Mouse (Mus musculus) heart, adult 2 months (tissue): Measurements from ENCODE around the gene Slc25a26. TPM values are rescaled to one million over a fixed set of nuclear protein-coding genes. Genes with fewer than 3 reads are reported as not detected.
"Not testable (repeated sequence)": the region's sequence is repeated elsewhere in the genome, so short reads cannot be mapped to it uniquely, and the experiment has no call there.

Source experiments
- DNase-seq, 2 experiments: peaks; one replicate each; pipeline ENCODE4 v3.0.0; 2021
- H3K27ac ChIP-seq: fragments of 200-600 bp; 2 replicates; pipeline ENCODE4 v1.8.1; 2022
- H3K27me3 ChIP-seq: fragments of 200-500 bp; 2 replicates; pipeline ENCODE4 v1.6.1; 2012; ENCODE audit warnings: mild to moderate bottlenecking, low read length, inconsistent platforms, mixed read lengths; ENCODE audit not compliant: control insufficient read depth, insufficient read depth
- H3K36me3 ChIP-seq: fragments of 200-500 bp; 2 replicates; pipeline ENCODE4 v1.6.1; 2012; ENCODE audit warnings: low read length, inconsistent platforms; ENCODE audit not compliant: control insufficient read depth, insufficient read depth
- H3K4me1 ChIP-seq: fragments of 200-500 bp; 2 replicates; pipeline ENCODE4 v1.6.1; 2011; ENCODE audit warnings: low read length; ENCODE audit not compliant: control insufficient read depth, insufficient read depth
- H3K4me3 ChIP-seq: fragments of 200-600 bp; 2 replicates; pipeline ENCODE4 v1.8.1; 2022
- H3K79me2 ChIP-seq: fragments of 200-500 bp; replicated peaks from 2 replicates; pipeline ENCODE4 v1.6.1; 2012; ENCODE audit warnings: mild to moderate bottlenecking, inconsistent platforms, low read length, moderate library complexity, mixed read lengths; ENCODE audit not compliant: control insufficient read depth, insufficient read depth
- H3K9ac ChIP-seq: fragments of 200-500 bp; 2 replicates; pipeline ENCODE4 v1.6.1; 2012; ENCODE audit warnings: low read depth, mild to moderate bottlenecking, control low read depth, inconsistent platforms, low read length, mixed read lengths
- CTCF ChIP-seq: fragments of 200-600 bp; IDR thresholded peaks from 2 replicates; pipeline ENCODE4 v1.8.1; 2022; ENCODE audit warnings: antibody characterized with exemption, mild to moderate bottlenecking, moderate library complexity
- EP300 ChIP-seq: fragments of 200-500 bp; IDR thresholded peaks from 2 replicates; pipeline ENCODE4 v1.6.1; 2011; ENCODE audit warnings: low read depth, low read length, control low read depth; ENCODE audit not compliant: insufficient read depth
- POLR2A ChIP-seq: fragments of 200-500 bp; IDR thresholded peaks from 2 replicates; pipeline ENCODE4 v1.6.1; 2011; ENCODE audit warnings: mild to moderate bottlenecking, low read depth, low read length, control low read depth; ENCODE audit not compliant: insufficient read depth
- WGBS: fragments of 180-500 bp; shearing (Covaris S2); methylation state at CpG from one replicate; pipeline ENCODE4 v1.1.7; 2018; 5-methylcytosine and 5-hydroxymethylcytosine counted together
- intact Hi-C: fragments of 180-260 bp; cut with DNase I; formaldehyde crosslinking; loops from one replicate; pipeline ENCODE4 v1.15.1; 2025
- polyA plus RNA-seq: library from polyadenylated mRNA; depleted of rRNA; stranded (reverse); fragments of >200 nt; gene quantifications from 2 replicates; pipeline ENCODE4 v1.2.3, GENCODE M21; 2012
- total RNA-seq, 2 experiments: library from RNA; stranded (reverse); gene quantifications; 2 replicates each; pipeline ENCODE4 v1.2.3; 2021

The Slc25a26 gene
- total and polyA plus RNA-seq, 3 experiments = 18.0 to 19.2 (median 18.7) TPM

DNA sequence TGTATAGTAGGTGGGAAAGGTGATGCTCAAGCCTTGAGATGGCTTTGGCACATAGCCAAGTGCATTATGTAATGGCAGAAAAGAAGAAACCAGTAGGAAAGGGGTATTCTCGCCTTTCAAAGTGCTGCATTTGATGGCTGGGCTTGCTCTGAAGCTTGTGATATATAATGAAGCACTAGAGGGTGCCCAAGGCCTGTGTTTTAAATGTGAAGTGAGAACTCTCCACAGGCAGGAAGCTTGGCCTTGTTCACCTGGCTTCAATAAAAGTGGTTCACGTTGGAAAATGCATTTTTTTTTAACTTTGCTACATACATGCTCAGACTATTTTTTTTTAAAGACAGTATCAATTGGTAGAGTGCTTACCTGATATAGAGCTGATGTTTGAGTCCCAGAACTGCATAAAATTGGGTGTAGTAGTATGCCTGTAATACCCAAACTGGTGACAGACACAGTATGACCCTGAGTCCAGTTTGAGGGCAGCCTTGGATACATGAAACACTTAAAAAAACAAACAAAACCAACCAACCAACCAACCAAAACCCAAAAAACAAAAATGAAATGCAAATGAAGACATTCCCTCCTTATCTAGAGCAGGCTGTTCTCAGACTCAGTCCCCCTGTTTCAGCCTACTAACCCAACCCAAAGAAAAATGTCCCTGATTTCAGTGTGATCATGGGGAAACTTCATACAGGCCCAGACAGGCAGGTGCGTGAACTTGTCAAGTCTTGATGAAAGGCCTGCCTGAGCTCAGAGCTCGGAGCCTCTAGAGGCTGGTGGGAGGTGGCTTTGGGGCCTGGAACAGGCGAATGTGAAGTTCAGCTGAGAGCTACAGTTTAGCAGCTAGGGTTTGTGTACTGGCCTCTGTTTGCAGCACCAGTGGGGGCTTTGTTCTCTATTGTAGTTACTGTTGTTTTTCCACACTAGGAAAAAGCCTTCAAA, 44.0 kb downstream of the Slc25a26 start:
- no peak overlapping the region for H3K27ac ChIP-seq
- no peak overlapping the region for H3K9ac ChIP-seq
- H3K4me3 ChIP-seq = no peak overlapping the region
- intact Hi-C loops = loop anchor here (1.0 to 5.0 kb wide), 3 partner anchors 58 to 443 kb away; no protein-coding TSS in a partner anchor
- no peaks in the 10 kb centered on the region for H3K4me1 ChIP-seq
- 0 out of 2 replicates have a peak, but pooled peaks have one; percentile 23 for TF ChIP-seq EP300
- TF ChIP-seq POLR2A = no peak
- TF ChIP-seq CTCF = peak; percentile 79
- H3K36me3 ChIP-seq = no peaks in the 10 kb centered on the region
- 60% methylated on average over 5 of the region's 5 CpGs for WGBS
- no peaks in the 10 kb centered on the region for H3K27me3 ChIP-seq
- peak; percentile 12 to 28 for DNase-seq
- no peaks in the 10 kb centered on the region for H3K79me2 ChIP-seq

DNA sequence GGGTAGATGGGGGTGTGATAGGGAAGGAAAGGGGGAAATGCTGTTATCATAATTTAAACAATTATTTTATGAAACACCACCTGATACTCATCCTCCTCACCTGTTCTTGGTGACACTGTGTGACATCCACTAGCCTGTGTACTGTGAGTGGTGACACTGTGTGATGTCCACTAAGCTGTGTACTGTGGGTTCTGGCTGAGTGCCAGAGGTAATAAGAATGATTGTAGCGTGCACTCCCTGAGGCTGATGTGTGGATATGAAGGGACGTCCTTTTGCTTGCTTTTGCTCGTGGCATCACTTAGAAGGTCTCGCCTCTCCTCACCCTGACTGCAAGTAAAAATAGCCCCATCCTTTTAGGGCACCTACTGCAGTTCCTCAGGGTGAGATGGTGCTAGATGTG, 47.1 kb downstream of the Slc25a26 start:
- H3K9ac ChIP-seq = no peak overlapping the region
- no peak overlapping the region for H3K27ac ChIP-seq
- H3K36me3 ChIP-seq = no peaks in the 10 kb centered on the region
- H3K79me2 ChIP-seq = no peaks in the 10 kb centered on the region
- H3K27me3 ChIP-seq = no peaks in the 10 kb centered on the region
- H3K4me3 ChIP-seq = no peak overlapping the region
- no peaks in the 10 kb centered on the region for H3K4me1 ChIP-seq
- DNase-seq = no peak
- TF ChIP-seq EP300 = no peak
- no peak for TF ChIP-seq CTCF
- TF ChIP-seq POLR2A = no peak
- 52% methylated on average over 4 of the region's 4 CpGs for WGBS
- intact Hi-C loops = loop anchor here (5.0 kb wide), 1 partner anchor 75 kb away; no protein-coding TSS in a partner anchor

DNA sequence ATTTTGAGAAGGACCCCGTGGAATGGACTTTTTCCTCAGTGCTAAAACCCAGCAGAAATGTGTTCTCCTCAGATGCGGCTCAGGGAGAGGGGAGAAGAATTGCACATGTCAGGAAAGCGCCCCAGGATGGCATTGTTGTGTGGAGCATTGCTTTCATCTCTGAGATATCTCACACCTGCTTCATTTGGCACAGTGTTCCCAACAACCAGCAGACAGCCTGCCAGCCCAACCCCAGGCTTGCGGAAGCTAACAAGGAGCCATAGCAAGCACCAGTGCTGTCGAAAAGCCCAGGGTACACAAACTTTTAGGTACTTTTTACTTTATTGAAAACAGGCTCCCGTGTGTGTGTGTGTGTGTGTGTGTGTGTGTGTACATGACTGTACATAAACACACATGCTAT, 50.2 kb downstream of the Slc25a26 start:
- no peaks in the 10 kb centered on the region for H3K4me1 ChIP-seq
- H3K4me3 ChIP-seq = no peak overlapping the region
- no peaks in the 10 kb centered on the region for H3K27me3 ChIP-seq
- H3K9ac ChIP-seq = no peak overlapping the region
- 83% methylated on average over 6 of the region's 6 CpGs for WGBS
- intact Hi-C loops = no loop called here
- no peak for DNase-seq
- H3K79me2 ChIP-seq = no peaks in the 10 kb centered on the region
- H3K27ac ChIP-seq = no peak overlapping the region
- TF ChIP-seq CTCF (no peak), EP300 (no peak), POLR2A (no peak)
- no peaks in the 10 kb centered on the region for H3K36me3 ChIP-seq

DNA sequence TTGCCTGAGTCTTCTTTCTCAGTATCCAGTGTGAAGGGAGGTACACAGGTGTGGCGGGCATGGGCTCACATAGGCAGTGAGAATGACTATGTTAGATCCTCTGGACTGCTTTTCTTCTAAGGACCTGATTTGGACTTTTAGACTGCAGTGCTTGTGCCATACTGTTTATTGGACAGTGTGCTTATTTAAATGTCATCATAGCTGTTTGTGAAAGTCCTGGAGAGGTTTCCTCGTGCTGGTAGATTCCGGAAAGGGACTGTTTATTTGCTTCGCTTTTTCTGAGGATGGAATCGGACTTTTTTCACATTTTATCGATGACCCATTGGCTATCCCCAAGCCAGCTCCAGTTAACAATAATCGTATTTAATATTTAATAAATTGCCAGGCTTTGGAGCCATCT, 50.7 kb downstream of the Slc25a26 start:
- Histone ChIP-seq H3K79me2 (no peaks in the 10 kb centered on the region), H3K9ac (no peak overlapping the region), H3K4me1 (no peaks in the 10 kb centered on the region), H3K4me3 (no peak overlapping the region), H3K27me3 (no peaks in the 10 kb centered on the region), H3K36me3 (no peaks in the 10 kb centered on the region), H3K27ac (no peak overlapping the region)
- no peak for DNase-seq
- 94% methylated on average over 7 of the region's 7 CpGs for WGBS
- intact Hi-C loops = no loop called here
- TF ChIP-seq EP300 (no peak), POLR2A (no peak), CTCF (no peak)

DNA sequence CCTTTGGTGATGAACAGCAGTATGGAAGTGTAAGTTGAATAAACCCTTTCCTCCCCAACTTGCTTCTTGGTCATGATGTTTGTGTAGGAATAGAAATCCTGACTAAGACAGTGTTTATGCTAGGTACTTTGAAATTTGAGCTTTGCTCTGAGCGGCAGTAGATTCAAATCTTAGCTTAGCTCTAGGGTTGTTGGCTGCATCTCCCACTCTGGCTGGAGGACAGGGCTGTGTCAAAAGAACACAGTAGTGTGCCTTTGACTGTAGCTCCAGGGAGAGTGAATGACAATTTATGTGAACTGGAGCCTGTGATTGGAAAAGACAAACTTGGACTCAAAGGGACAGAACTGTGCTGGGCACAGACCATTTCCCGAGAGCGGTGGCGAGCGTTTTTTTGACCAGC, 53.0 kb downstream of the Slc25a26 start:
- Histone ChIP-seq H3K4me3 (no peak overlapping the region), H3K27me3 (no peaks in the 10 kb centered on the region), H3K27ac (no peak overlapping the region), H3K4me1 (no peaks in the 10 kb centered on the region), H3K79me2 (no peaks in the 10 kb centered on the region), H3K9ac (no peak overlapping the region), H3K36me3 (no peaks in the 10 kb centered on the region)
- 93% methylated on average over 5 of the region's 5 CpGs for WGBS
- no peak for DNase-seq
- intact Hi-C loops = no loop called here
- no peak for TF ChIP-seq POLR2A
- TF ChIP-seq EP300 = no peak
- no peak for TF ChIP-seq CTCF

DNA sequence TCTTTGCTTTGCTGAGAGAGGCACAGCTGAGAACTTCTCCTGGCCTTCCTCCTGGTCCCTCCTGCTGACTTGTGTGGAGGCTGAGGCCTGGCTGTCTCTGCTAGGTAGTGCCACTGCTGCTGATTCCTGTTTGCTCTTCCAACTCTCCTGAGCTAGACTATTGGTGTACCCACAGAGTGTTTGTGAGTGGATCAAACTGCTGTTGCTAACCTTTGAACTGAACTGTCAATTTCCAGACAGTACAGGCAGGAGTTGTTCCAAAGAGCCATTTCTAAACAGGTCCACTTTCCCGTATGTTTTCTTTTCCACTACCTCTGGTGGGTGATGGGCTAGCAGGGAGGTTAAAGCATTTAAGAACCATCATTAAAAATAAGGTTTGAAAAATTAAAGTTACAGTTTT, 58.5 kb downstream of the Slc25a26 start:
- intact Hi-C loops, H3K79me2 ChIP-seq, H3K9ac ChIP-seq, DNase-seq, H3K36me3 ChIP-seq, H3K4me1 ChIP-seq, H3K4me3 ChIP-seq, H3K27me3 ChIP-seq, H3K27ac ChIP-seq: not testable (repeated sequence)
- WGBS = 80% methylated on average over 1 of the region's 1 CpGs
